Mouse (Mus musculus) G1E (cell line): Measurements from ENCODE around the gene 1600012H06Rik. TPM values are rescaled to one million over a fixed set of nuclear protein-coding genes. Genes with fewer than 3 reads are reported as not detected.
"Not testable (repeated sequence)": the region's sequence is repeated elsewhere in the genome, so short reads cannot be mapped to it uniquely, and the experiment has no call there.

Experiments
- ATAC-seq: 2 replicates; pipeline ENCODE4 v1.8.0; 2016; ENCODE audit warnings: mild to moderate bottlenecking; ENCODE audit not compliant: insufficient number of reproducible peaks, poor library complexity, low FRiP score, severe bottlenecking; ENCODE audit errors: extremely low read depth
- DNase-seq: peaks from one replicate; pipeline ENCODE4 v3.0.0; 2012; ENCODE audit warnings: low spot score
- H3K27me3 ChIP-seq: 2 replicates; pipeline ENCODE4 v1.6.1; 2012; ENCODE audit warnings: mild to moderate bottlenecking, low read length, inconsistent platforms; ENCODE audit not compliant: insufficient read depth
- H3K36me3 ChIP-seq: replicated peaks from 2 replicates; pipeline ENCODE3; 2012; ENCODE audit warnings: mild to moderate bottlenecking, inconsistent platforms
- H3K4me1 ChIP-seq: 2 replicates; pipeline ENCODE4 v1.6.1; 2012; ENCODE audit warnings: low read depth, low read length, inconsistent platforms, mixed read lengths; ENCODE audit not compliant: insufficient read depth
- H3K4me3 ChIP-seq: 2 replicates; pipeline ENCODE4 v1.5.1; 2012; ENCODE audit warnings: low read depth, mild to moderate bottlenecking, inconsistent platforms, low read length, moderate library complexity, mixed read lengths
- H3K9me3 ChIP-seq: replicated peaks from 2 replicates; pipeline ENCODE4 v1.6.1; 2012; ENCODE audit warnings: inconsistent platforms
- polyA plus RNA-seq: library from polyadenylated mRNA; stranded (reverse); fragments of >175 nt; gene quantifications from 2 replicates; pipeline ENCODE4 v1.2.3, GENCODE M21; 2012
- total RNA-seq, 2 experiments: library from RNA; stranded (forward) in 1 of 2; stranded (reverse) in 1 of 2; fragments of 200-1000 nt in 1 of 2; fragments of >200 nt in 1 of 2; fragmentation: Nextera tagmentation in 1 of 2; gene quantifications; 2 replicates each; pipeline ENCODE4 v1.2.3; 2014 to 2017

Gene 1600012H06Rik
- total and polyA plus RNA-seq, 3 experiments: 2.0 to 18.7 (median 16.1) TPM

- H3K4me3 ChIP-seq, H3K4me1 ChIP-seq, H3K27me3 ChIP-seq, H3K36me3 ChIP-seq, DNase-seq, H3K9me3 ChIP-seq: not testable (repeated sequence)
- ATAC-seq: peak; percentile 11; the same call in 1 of the 2 replicates
Observed at GRCm38 (mm10) chr17:14994140-14994539, 51.2 kb downstream of the 1600012H06Rik start.

GRCm38 (mm10) chr17:15000047-15000446, 57.1 kb downstream of the 1600012H06Rik start:
- ATAC-seq: peak; percentile 79
- not testable (repeated sequence) for H3K9me3 ChIP-seq, DNase-seq

GRCm38 (mm10) chr17:15009088-15009487, 66.1 kb downstream of the 1600012H06Rik start:
- DNase-seq, H3K4me1 ChIP-seq, H3K4me3 ChIP-seq, H3K27me3 ChIP-seq, H3K36me3 ChIP-seq, H3K9me3 ChIP-seq: not testable (repeated sequence)
- ATAC-seq: peak; percentile 54

More at GRCm38 (mm10) chr17:15000047-15000446, 57.1 kb downstream of the 1600012H06Rik start:
- H3K36me3 ChIP-seq, H3K27me3 ChIP-seq, H3K4me3 ChIP-seq, H3K4me1 ChIP-seq: not testable (repeated sequence)

Other genes starting within 250 kb of the 1600012H06Rik start
- not detected in 2 replicates for gene Thbs2, start 248.9 kb upstream of the 1600012H06Rik start, total RNA-seq (2014; fragmentation: Nextera tagmentation)
- 0.05 and 0.12 TPM in 2 replicates for gene Thbs2, start 248.9 kb upstream of the 1600012H06Rik start, total RNA-seq (2017)
- gene Thbs2, start 248.9 kb upstream of the 1600012H06Rik start, polyA plus RNA-seq: not detected in 2 replicates
- 2.4 TPM in 1 of 2 replicates, not detected in the other for gene Wdr27, start within 50 bp of the 1600012H06Rik start, total RNA-seq (2014; fragmentation: Nextera tagmentation)
- 0.66 and 3.9 TPM in 2 replicates for gene Wdr27, start within 50 bp of the 1600012H06Rik start, total RNA-seq (2017)
- gene Wdr27, start within 50 bp of the 1600012H06Rik start, polyA plus RNA-seq: 1.7 and 1.9 TPM in 2 replicates
- 187 and 239 TPM in 2 replicates for gene Phf10, start 18.1 kb downstream of the 1600012H06Rik start, total RNA-seq (2014; fragmentation: Nextera tagmentation)
- 107 and 124 TPM in 2 replicates for gene Phf10, start 18.1 kb downstream of the 1600012H06Rik start, total RNA-seq (2017)
- gene Phf10, start 18.1 kb downstream of the 1600012H06Rik start, polyA plus RNA-seq: 118 and 125 TPM in 2 replicates
- 31.6 and 36.9 TPM in 2 replicates for gene 9030025P20Rik, start 35.3 kb downstream of the 1600012H06Rik start, total RNA-seq (2014; fragmentation: Nextera tagmentation)
- gene 9030025P20Rik, start 35.3 kb downstream of the 1600012H06Rik start, total RNA-seq (2017): 30.4 and 33.3 TPM in 2 replicates
- gene 9030025P20Rik, start 35.3 kb downstream of the 1600012H06Rik start, polyA plus RNA-seq: 4.0 and 4.7 TPM in 2 replicates
- 2.5 and 12.2 TPM in 2 replicates for gene Gm3417, start 35.6 kb downstream of the 1600012H06Rik start, total RNA-seq (2014; fragmentation: Nextera tagmentation)
- 0.27 and 2.4 TPM in 2 replicates for gene Gm3417, start 35.6 kb downstream of the 1600012H06Rik start, total RNA-seq (2017)
- gene Gm3417, start 35.6 kb downstream of the 1600012H06Rik start, polyA plus RNA-seq: 7.0 and 9.5 TPM in 2 replicates
- gene Gm3435, start 67.0 kb downstream of the 1600012H06Rik start, total RNA-seq (2014; fragmentation: Nextera tagmentation): 10.3 and 12.2 TPM in 2 replicates
- 13.9 and 15.1 TPM in 2 replicates for gene Gm3435, start 67.0 kb downstream of the 1600012H06Rik start, total RNA-seq (2017)
- 0.41 and 1.3 TPM in 2 replicates for gene Gm3435, start 67.0 kb downstream of the 1600012H06Rik start, polyA plus RNA-seq
- 265 and 268 TPM in 2 replicates for gene Ermard, start 98.0 kb downstream of the 1600012H06Rik start, total RNA-seq (2014; fragmentation: Nextera tagmentation)
- 133 and 138 TPM in 2 replicates for gene Ermard, start 98.0 kb downstream of the 1600012H06Rik start, total RNA-seq (2017)
- gene Ermard, start 98.0 kb downstream of the 1600012H06Rik start, polyA plus RNA-seq: 1.3 and 2.2 TPM in 2 replicates
- not detected in 2 replicates for gene Tcte3, start 98.3 kb downstream of the 1600012H06Rik start, total RNA-seq (2014; fragmentation: Nextera tagmentation)
- gene Tcte3, start 98.3 kb downstream of the 1600012H06Rik start, total RNA-seq (2017): 1.7 and 4.2 TPM in 2 replicates
- 0.62 and 5.1 TPM in 2 replicates for gene Tcte3, start 98.3 kb downstream of the 1600012H06Rik start, polyA plus RNA-seq
- 49.1 and 59.8 TPM in 2 replicates for gene Gm3448, start 98.4 kb downstream of the 1600012H06Rik start, total RNA-seq (2014; fragmentation: Nextera tagmentation)
- gene Gm3448, start 98.4 kb downstream of the 1600012H06Rik start, total RNA-seq (2017): 24.9 and 31.0 TPM in 2 replicates
- gene Gm3448, start 98.4 kb downstream of the 1600012H06Rik start, polyA plus RNA-seq: 2.3 and 2.7 TPM in 2 replicates